ENCODE assay signal across 8 mouse cellular contexts in the genomic region with DNA sequence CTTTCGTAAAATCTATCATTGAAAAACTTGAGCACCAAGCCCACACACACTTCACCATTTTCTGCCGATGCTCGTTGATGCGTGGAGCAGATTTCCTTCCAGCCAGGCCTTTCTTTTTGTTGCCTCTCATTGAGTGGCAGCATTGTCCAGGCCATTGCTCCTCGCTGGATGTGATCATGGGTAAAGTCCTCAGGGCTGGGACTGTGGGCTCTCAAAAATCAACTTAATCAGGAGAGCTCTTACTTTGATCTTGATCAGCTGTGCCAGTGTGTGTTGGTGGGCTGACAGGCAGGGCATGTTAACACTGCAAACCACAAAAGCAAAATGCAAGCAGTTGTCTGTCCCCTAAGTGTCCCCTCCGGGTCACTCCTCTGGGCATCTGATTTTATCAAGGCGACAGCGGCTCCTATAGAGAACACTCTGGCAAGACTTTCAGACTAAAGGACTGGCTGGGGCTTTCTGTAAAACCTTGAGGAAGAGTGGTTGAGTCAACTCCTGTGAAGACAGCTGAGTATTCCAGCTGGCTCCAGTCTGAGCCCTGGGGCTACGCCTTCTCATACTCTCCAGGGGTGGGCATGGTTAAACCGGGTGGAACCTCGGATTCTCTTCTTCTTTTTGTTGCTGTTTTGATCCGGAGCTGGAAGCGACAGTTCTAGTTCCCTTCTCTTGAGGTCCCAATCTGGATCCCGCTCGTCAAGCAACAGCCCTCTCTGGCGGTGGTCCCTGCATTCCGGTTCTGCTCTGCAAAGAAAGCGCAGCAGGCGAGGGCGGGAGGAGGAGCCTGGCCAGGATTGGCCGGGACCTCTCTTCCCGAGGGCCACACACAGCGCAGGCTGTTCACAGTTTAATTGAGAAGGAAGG. TPM values are rescaled to one million over a fixed set of nuclear protein-coding genes. Genes with fewer than 3 reads are reported as not detected.
DNase-seq lines count a peak whose midpoint lies in the region; ATAC-seq and TF ChIP-seq lines count a peak whose summit lies in the region.

No protein-coding gene starts in this region.

- TF ChIP-seq CTCF in heart, postnatal 0 days (IDR thresholded peaks at IDR 0.05; ENCODE audit: low read depth) = 0 out of 2 replicates have a peak, but pooled peaks have one; percentile 25
- peak; percentile 48 for TF ChIP-seq CTCF in lung, embryonic 14.5 days (IDR thresholded peaks at IDR 0.05; ENCODE audit: low read depth)

- H3K4me1 ChIP-seq in forebrain, embryonic 12.5 days = peaks cover 10% of the 10 kb centered on the region
- H3K4me1 ChIP-seq in heart, postnatal 0 days (ENCODE audit: control insufficient read depth, insufficient read depth) = no peaks in the 10 kb centered on the region
- no peaks in the 10 kb centered on the region for H3K4me1 ChIP-seq in lung, embryonic 14.5 days (ENCODE audit: insufficient read depth)

- H3K9ac ChIP-seq in forebrain, embryonic 12.5 days = no peak overlapping the region
- peak overlapping the region; percentile 40; the same call in 1 of the 2 replicates for H3K9ac ChIP-seq in heart, postnatal 0 days (replicated peaks; ENCODE audit: low read depth, low read length)
- peak overlapping the region; percentile 16; the same call in 1 of the 2 replicates for H3K9ac ChIP-seq in lung, embryonic 14.5 days

- H3K9me3 ChIP-seq in forebrain, embryonic 12.5 days = no peaks in the 10 kb centered on the region
- no peaks in the 10 kb centered on the region for H3K9me3 ChIP-seq in heart, postnatal 0 days (replicated peaks; ENCODE audit: control insufficient read depth, low read length)
- H3K9me3 ChIP-seq in lung, embryonic 14.5 days (ENCODE audit: low read depth, low read length) = no peaks in the 10 kb centered on the region

- H3K4me3 ChIP-seq in forebrain, embryonic 12.5 days (replicated peaks) = peak overlapping the region; percentile 19; the same call in 1 of the 2 replicates
- peak overlapping the region; percentile 35 for H3K4me3 ChIP-seq in heart, postnatal 0 days (ENCODE audit: low read depth, low read length)
- peak overlapping the region; percentile 15; the same call in 1 of the 2 replicates for H3K4me3 ChIP-seq in lung, embryonic 14.5 days (ENCODE audit: low read depth, low read length)

- H3K36me3 ChIP-seq in forebrain, embryonic 12.5 days (replicated peaks) = no peaks in the 10 kb centered on the region
- no peaks in the 10 kb centered on the region for H3K36me3 ChIP-seq in heart, postnatal 0 days (replicated peaks; ENCODE audit: control insufficient read depth, insufficient read depth, low read length)
- H3K36me3 ChIP-seq in lung, embryonic 14.5 days (ENCODE audit: insufficient read depth) = no peaks in the 10 kb centered on the region

- ATAC-seq in forebrain, embryonic 12.5 days (ENCODE audit: low FRiP score) = peak; percentile 85
- peak; percentile 72 for ATAC-seq in heart, postnatal 0 days (ENCODE audit: insufficient read depth, low read depth)
- peak; percentile 96 for ATAC-seq in lung, embryonic 14.5 days (ENCODE audit: insufficient read depth)

- no peak for TF ChIP-seq EP300 in heart, postnatal 0 days (IDR thresholded peaks at IDR 0.05; ENCODE audit: low read depth)

- peak; percentile 13 for DNase-seq in layer of hippocampus, adult 11-12 months (ENCODE audit: low spot score)
- DNase-seq in layer of hippocampus, adult 9-10 months (ENCODE audit: low spot score) = no peak
- DNase-seq in heart, postnatal 0 days (ENCODE audit: low spot score) = peak; percentile 41
- DNase-seq in kidney, postnatal 14 days = peak; percentile 61
- peak; percentile 92 for DNase-seq in lung, embryonic 14.5 days
- peak; percentile 2 for DNase-seq in ovary, adult 18-20 months (ENCODE audit: low spot score)
- no peak for DNase-seq in thymus, postnatal 0 days (ENCODE audit: low spot score)

- WGBS in forebrain, embryonic 12.5 days = 4% methylated on average over 23 of the region's 23 CpGs
- 19% methylated on average over 23 of the region's 23 CpGs for WGBS in heart, postnatal 0 days
- WGBS in lung, embryonic 14.5 days = 11% methylated on average over 23 of the region's 23 CpGs

- H3K27ac ChIP-seq in forebrain, embryonic 12.5 days = no peak overlapping the region
- no peak overlapping the region for H3K27ac ChIP-seq in heart, postnatal 0 days (ENCODE audit: low read depth)
- peak overlapping the region; percentile 82 for H3K27ac ChIP-seq in lung, embryonic 14.5 days (ENCODE audit: low read depth)

- H3K27me3 ChIP-seq in forebrain, embryonic 12.5 days = no peaks in the 10 kb centered on the region; the same call in 1 of the 2 replicates
- H3K27me3 ChIP-seq in heart, postnatal 0 days (ENCODE audit: control insufficient read depth, insufficient read depth, low read length) = no peaks in the 10 kb centered on the region
- no peaks in the 10 kb centered on the region for H3K27me3 ChIP-seq in lung, embryonic 14.5 days (ENCODE audit: insufficient read depth, low read length)

- peak overlapping the region; percentile 51 for H3K4me2 ChIP-seq in forebrain, embryonic 12.5 days
- H3K4me2 ChIP-seq in heart, postnatal 0 days (ENCODE audit: low read depth, low read length) = peak overlapping the region; percentile 60
- peak overlapping the region; percentile 57 for H3K4me2 ChIP-seq in lung, embryonic 14.5 days

RNA-seq across cellular contexts. Expression of gene Ankrd66, which starts 8.8 kb away (rescaled TPM):
- polyA plus RNA-seq in forebrain, embryonic 12.5 days (2016; fragmentation: Nextera tagmentation; extraction: Ambion mirVana) = not detected in 2 replicates
- total RNA-seq in heart, postnatal 0 days (2014; rRNA removed; ENCODE audit: low replicate concordance) = not detected in 2 replicates
- polyA plus RNA-seq in heart, postnatal 0 days (2015; fragmentation: Nextera tagmentation; extraction: Ambion mirVana) = not detected in 2 replicates
- polyA plus RNA-seq in lung, embryonic 14.5 days (2014; fragmentation: Nextera tagmentation; extraction: Ambion mirVana) = 0.28 and 0.38 TPM in 2 replicates
- polyA plus RNA-seq in thymus, postnatal 0 days (2015; fragmentation: Nextera tagmentation; extraction: Ambion mirVana) = 0.10 and 0.15 TPM in 2 replicates

RNA-seq across cellular contexts. Expression of gene Mep1a, which starts 32.0 kb away (rescaled TPM):
- not detected in 2 replicates for polyA plus RNA-seq in forebrain, embryonic 12.5 days (2016; fragmentation: Nextera tagmentation; extraction: Ambion mirVana)
- total RNA-seq in heart, postnatal 0 days (2014; rRNA removed; ENCODE audit: low replicate concordance) = not detected in 2 replicates
- not detected in 2 replicates for polyA plus RNA-seq in heart, postnatal 0 days (2015; fragmentation: Nextera tagmentation; extraction: Ambion mirVana)
- not detected in 2 replicates for polyA plus RNA-seq in lung, embryonic 14.5 days (2014; fragmentation: Nextera tagmentation; extraction: Ambion mirVana)
- polyA plus RNA-seq in thymus, postnatal 0 days (2015; fragmentation: Nextera tagmentation; extraction: Ambion mirVana) = 0.66 and 0.69 TPM in 2 replicates

RNA-seq across cellular contexts. Expression of gene Pla2g7, which starts 33.3 kb away (rescaled TPM):
- 2.1 and 3.4 TPM in 2 replicates for polyA plus RNA-seq in forebrain, embryonic 12.5 days (2016; fragmentation: Nextera tagmentation; extraction: Ambion mirVana)
- 2.6 and 22.7 TPM in 2 replicates for total RNA-seq in heart, postnatal 0 days (2014; rRNA removed; ENCODE audit: low replicate concordance)
- 11.1 and 12.3 TPM in 2 replicates for polyA plus RNA-seq in heart, postnatal 0 days (2015; fragmentation: Nextera tagmentation; extraction: Ambion mirVana)
- 13.9 and 14.9 TPM in 2 replicates for polyA plus RNA-seq in lung, embryonic 14.5 days (2014; fragmentation: Nextera tagmentation; extraction: Ambion mirVana)
- 8.2 and 8.6 TPM in 2 replicates for polyA plus RNA-seq in thymus, postnatal 0 days (2015; fragmentation: Nextera tagmentation; extraction: Ambion mirVana)

Comparison
In these comparisons a context has a peak if more than half of its experiments do, and no peak if none do; other contexts are left out.
1. DNase-seq: peak in layer of hippocampus, adult 11-12 months (single experiment), heart, postnatal 0 days (single experiment), kidney, postnatal 14 days (single experiment), lung, embryonic 14.5 days (single experiment) and ovary, adult 18-20 months (single experiment); none in layer of hippocampus, adult 9-10 months (single experiment) and thymus, postnatal 0 days (single experiment).
2. Peak in every context shown above with its lines, with median percentiles within 50 percentile points of each other: ATAC-seq, H3K4me2 ChIP-seq and H3K4me3 ChIP-seq.